Mouse (Mus musculus): ENCODE measurements around the gene Gm21988. TPM values are rescaled to one million over a fixed set of nuclear protein-coding genes. Genes with fewer than 3 reads are reported as not detected.

Gene Gm21988
- polyA plus RNA-seq, 1 experiment = 6.0 TPM

DNA sequence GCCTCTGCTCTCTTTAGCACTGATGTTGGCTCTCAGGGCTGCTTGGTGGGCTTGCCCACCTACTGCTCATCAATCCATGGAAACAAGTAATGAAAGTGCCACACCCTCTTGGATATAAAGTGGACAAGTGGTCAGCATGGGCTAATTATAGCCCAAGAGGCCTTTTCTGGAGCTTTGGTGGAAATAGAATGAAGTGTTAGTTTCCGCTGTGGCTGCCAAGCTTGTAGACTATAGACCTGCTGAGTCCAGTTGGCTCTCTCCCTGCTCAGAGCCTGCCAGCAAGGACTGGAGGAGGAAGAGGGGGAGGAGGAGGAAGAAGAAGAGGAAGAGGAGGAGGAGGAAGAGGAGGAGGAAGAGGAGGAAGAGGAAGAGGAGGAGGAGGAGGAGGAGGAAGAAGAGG lies 26.8 kb upstream of the Gm21988 start:
- no peaks in the 10 kb centered on the region for H3K36me3 ChIP-seq (ENCODE audit: control insufficient read depth)
- H3K9me3 ChIP-seq (ENCODE audit: control insufficient read depth, low read length) = no peaks in the 10 kb centered on the region
- H3K4me1 ChIP-seq (ENCODE audit: control insufficient read depth) = no peaks in the 10 kb centered on the region
- no peak for TF ChIP-seq GATA1 (IDR thresholded peaks at IDR 0.05; ENCODE audit: low read length)
- no peak for TF ChIP-seq TAL1 (IDR thresholded peaks at IDR 0.05; ENCODE audit: low read length)
- no peak overlapping the region for H3K4me3 ChIP-seq (replicated peaks)
- no peaks in the 10 kb centered on the region; the same call in 1 of the 2 replicates for H3K27me3 ChIP-seq (ENCODE audit: control insufficient read depth)

DNA sequence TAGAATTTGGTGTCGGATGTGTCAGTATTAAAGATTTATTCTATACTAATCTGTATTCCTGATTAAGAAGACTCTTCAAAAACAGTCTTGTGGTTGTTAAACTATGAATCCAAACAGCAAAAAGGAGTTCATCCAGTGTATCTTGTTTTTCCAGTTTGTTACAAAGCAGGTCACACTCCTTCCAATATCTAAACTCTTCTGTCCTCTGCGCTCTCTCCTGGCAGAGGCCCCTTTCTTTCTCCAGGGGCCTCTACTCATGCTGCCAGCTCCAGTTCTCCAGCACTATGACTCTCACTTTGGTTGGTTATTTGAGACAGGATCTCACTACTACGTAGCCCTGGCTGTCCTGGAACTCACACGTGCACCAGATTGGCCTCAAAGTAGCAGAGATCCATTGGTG lies 26.2 kb upstream of the Gm21988 start:
- Histone ChIP-seq H3K36me3 (ENCODE audit: control insufficient read depth) (no peaks in the 10 kb centered on the region), H3K4me1 (ENCODE audit: control insufficient read depth) (no peaks in the 10 kb centered on the region), H3K9me3 (ENCODE audit: control insufficient read depth, low read length) (no peaks in the 10 kb centered on the region), H3K27me3 (ENCODE audit: control insufficient read depth) (no peaks in the 10 kb centered on the region; the same call in 1 of the 2 replicates), H3K4me3 (replicated peaks) (no peak overlapping the region)
- no peak for TF ChIP-seq GATA1 (IDR thresholded peaks at IDR 0.05; ENCODE audit: low read length)
- no peak for TF ChIP-seq TAL1 (IDR thresholded peaks at IDR 0.05; ENCODE audit: low read length)

DNA sequence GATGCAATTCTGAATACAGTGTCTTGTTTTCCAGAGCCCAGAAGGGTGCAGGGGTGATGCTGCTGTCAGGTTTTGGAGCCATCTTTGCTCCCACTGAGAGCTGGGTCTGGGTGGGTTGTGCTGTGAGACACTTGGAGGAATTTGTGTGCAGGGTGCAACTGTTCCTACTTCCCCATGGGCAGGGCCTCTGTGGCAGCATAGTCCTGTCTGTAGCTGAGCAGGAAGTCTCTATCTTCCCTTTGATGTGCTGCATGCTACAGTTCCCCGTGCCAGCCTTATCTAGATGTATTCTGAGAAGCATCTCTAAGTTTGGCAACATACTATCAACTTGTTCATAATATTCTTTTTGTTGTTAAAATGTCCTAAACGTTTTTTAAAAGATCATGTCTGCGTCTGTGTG lies 25.6 kb upstream of the Gm21988 start:
- Histone ChIP-seq H3K4me1 (ENCODE audit: control insufficient read depth) (no peaks in the 10 kb centered on the region), H3K4me3 (replicated peaks) (no peak overlapping the region), H3K27me3 (ENCODE audit: control insufficient read depth) (no peaks in the 10 kb centered on the region; the same call in 1 of the 2 replicates), H3K36me3 (ENCODE audit: control insufficient read depth) (no peaks in the 10 kb centered on the region), H3K9me3 (ENCODE audit: control insufficient read depth, low read length) (no peaks in the 10 kb centered on the region)
- TF ChIP-seq TAL1 (IDR thresholded peaks at IDR 0.05; ENCODE audit: low read length) (no peak), GATA1 (IDR thresholded peaks at IDR 0.05; ENCODE audit: low read length) (no peak)

DNA sequence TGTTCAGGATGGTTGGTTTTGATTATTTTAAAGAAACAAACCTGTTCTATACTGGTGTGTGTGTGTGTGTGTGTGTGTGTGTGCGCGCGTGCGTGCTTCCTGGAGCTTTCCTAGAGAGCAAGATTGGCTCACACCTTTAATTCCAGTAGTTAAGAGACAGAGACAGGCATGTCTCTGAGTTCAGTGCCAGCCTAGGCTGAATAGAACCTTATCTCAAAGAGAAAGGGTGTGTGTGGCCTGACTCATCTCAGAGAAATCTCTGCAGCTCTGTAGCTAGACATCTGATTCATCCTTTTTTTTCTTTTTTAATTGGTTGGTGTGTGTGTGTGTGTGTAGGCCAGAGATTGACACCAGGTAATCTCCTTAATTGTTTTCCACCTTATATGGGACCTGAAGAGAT lies 19.4 kb upstream of the Gm21988 start:
- no peaks in the 10 kb centered on the region for H3K36me3 ChIP-seq (ENCODE audit: control insufficient read depth)
- no peaks in the 10 kb centered on the region; the same call in 1 of the 2 replicates for H3K4me1 ChIP-seq (ENCODE audit: control insufficient read depth)
- no peak for TF ChIP-seq GATA1 (IDR thresholded peaks at IDR 0.05; ENCODE audit: low read length)
- no peak overlapping the region for H3K4me3 ChIP-seq (replicated peaks)
- H3K27me3 ChIP-seq (ENCODE audit: control insufficient read depth) = peaks cover 32% of the 10 kb centered on the region
- H3K9me3 ChIP-seq (ENCODE audit: control insufficient read depth, low read length) = peaks cover 3% of the 10 kb centered on the region; the same call in 1 of the 2 replicates

DNA sequence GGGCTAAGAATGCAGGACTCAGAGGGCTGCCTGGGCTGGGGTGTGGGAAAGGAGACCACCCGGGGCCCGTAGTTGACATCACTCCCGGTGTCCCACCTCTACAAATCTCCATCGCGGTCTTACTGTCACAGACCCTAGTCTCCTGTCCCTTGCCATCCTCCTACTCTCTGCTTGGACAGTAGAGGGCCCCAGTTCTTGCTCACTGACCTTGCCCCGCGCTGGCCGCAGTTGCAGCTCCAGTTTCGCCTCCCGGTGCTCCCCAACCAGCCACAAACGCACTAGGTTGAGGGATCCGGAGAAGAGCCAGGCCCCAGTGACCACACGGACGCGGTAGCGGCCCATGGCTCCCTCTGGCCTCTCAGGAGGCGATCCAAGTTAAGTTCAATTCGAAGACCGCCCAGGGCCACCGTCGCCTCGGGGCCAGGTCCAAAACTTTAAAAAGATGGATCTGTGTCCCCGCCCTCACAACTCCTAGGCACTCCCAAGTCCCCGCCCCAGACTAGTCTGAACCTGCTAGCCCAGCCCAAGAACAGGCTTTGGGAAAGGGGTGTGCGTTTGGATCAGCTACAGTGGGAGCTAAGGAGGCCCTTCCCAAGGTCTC lies 15.4 kb upstream of the Gm21988 start, which contains the start of gene Alox12:
Alox12 (minus strand) TSS at position 423 of the 601 bp plus-strand sequence.
- Histone ChIP-seq H3K9me3 (ENCODE audit: control insufficient read depth, low read length) (peaks cover 3% of the 10 kb centered on the region; the same call in 1 of the 2 replicates), H3K36me3 (ENCODE audit: control insufficient read depth) (no peaks in the 10 kb centered on the region), H3K4me3 (replicated peaks) (no peak within 1 kb of the TSS), H3K27me3 (ENCODE audit: control insufficient read depth) (peaks cover 72% of the 10 kb centered on the region), H3K4me1 (ENCODE audit: control insufficient read depth) (peaks cover 3% of the 10 kb centered on the region; the same call in 1 of the 2 replicates)
- TF ChIP-seq GATA1 (IDR thresholded peaks at IDR 0.05; ENCODE audit: low read length) = no peak

DNA sequence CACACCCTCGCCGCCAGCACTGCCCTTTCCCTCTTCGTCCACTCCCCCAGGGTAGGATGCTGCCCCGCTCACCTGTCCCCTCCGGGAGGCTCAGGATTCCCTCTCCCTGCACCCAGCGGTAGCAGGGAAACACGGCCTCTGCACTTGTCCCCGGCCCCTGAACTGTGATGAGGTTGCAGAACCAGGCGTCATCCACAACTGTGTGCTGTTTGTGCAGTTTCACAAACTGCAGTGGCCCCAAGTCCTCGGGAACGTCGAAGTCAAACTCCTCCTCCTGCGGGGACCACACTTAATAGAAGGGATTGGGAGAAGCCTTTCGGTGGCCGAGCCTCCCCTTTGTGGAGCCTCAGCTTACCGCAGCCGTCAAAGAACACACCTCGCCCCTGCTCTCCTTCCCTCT lies 14.7 kb upstream of the Gm21988 start:
- H3K9me3 ChIP-seq (ENCODE audit: control insufficient read depth, low read length) = peaks cover 3% of the 10 kb centered on the region; the same call in 1 of the 2 replicates
- TF ChIP-seq TAL1 (IDR thresholded peaks at IDR 0.05; ENCODE audit: low read length) (no peak), GATA1 (IDR thresholded peaks at IDR 0.05; ENCODE audit: low read length) (no peak)
- H3K27me3 ChIP-seq (ENCODE audit: control insufficient read depth) = peaks cover 77% of the 10 kb centered on the region
- no peaks in the 10 kb centered on the region for H3K36me3 ChIP-seq (ENCODE audit: control insufficient read depth)
- H3K4me1 ChIP-seq (ENCODE audit: control insufficient read depth) = peaks cover 5% of the 10 kb centered on the region; the same call in 1 of the 2 replicates
- no peak overlapping the region for H3K4me3 ChIP-seq (replicated peaks)

DNA sequence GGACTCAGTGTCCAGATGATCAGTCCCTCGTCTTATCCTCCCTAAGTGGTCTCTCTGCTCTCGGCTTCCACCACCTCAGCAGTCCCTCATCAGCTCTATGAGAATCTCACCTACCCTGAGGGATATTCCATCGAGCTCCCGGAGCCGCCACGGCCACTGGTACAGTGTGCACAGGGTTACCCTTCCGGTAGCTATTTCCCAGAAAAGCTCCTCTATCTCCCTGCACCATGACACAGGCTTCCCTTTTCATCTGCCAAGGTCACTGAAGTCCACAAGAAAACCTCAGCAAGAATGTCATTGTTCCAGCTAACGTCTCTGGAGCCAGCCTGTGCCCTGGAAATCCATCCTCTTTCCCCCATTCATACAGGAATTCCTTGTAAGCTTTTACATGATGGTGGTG lies 12.2 kb upstream of the Gm21988 start:
- H3K4me3 ChIP-seq (replicated peaks) = no peak overlapping the region
- peaks cover 5% of the 10 kb centered on the region; the same call in 1 of the 2 replicates for H3K4me1 ChIP-seq (ENCODE audit: control insufficient read depth)
- no peak for TF ChIP-seq TAL1 (IDR thresholded peaks at IDR 0.05; ENCODE audit: low read length)
- no peak for TF ChIP-seq GATA1 (IDR thresholded peaks at IDR 0.05; ENCODE audit: low read length)
- H3K36me3 ChIP-seq (ENCODE audit: control insufficient read depth) = no peaks in the 10 kb centered on the region
- H3K27me3 ChIP-seq (ENCODE audit: control insufficient read depth) = peaks cover 72% of the 10 kb centered on the region
- H3K9me3 ChIP-seq (ENCODE audit: control insufficient read depth, low read length) = peaks cover 3% of the 10 kb centered on the region; the same call in 1 of the 2 replicates

DNA sequence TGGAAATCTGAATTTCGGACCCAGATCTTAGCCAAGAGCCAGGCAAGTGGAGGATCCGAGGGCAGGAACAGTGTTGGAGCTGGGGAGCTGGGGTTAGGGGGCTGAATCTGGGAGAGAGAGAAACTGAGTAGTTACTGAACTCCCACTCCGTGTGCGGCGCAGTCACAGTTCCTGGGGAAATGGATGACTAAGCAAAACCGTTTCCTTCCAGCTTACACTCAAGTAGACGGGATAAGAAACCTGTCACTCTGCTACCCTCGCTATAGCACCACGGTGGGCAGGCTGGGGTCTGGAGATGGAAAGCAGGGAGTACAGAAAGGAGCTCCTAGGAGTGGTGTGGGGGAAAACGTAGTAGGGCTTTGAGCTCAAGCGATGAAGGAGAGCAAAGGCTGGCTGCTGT lies 10.5 kb upstream of the Gm21988 start:
- H3K4me3 ChIP-seq (replicated peaks) = no peak overlapping the region
- no peaks in the 10 kb centered on the region for H3K36me3 ChIP-seq (ENCODE audit: control insufficient read depth)
- TF ChIP-seq TAL1 (IDR thresholded peaks at IDR 0.05; ENCODE audit: low read length) = no peak
- TF ChIP-seq GATA1 (IDR thresholded peaks at IDR 0.05; ENCODE audit: low read length) = no peak
- peaks cover 3% of the 10 kb centered on the region; the same call in 1 of the 2 replicates for H3K9me3 ChIP-seq (ENCODE audit: control insufficient read depth, low read length)
- peaks cover 5% of the 10 kb centered on the region; the same call in 1 of the 2 replicates for H3K4me1 ChIP-seq (ENCODE audit: control insufficient read depth)
- peaks cover 64% of the 10 kb centered on the region for H3K27me3 ChIP-seq (ENCODE audit: control insufficient read depth)

DNA sequence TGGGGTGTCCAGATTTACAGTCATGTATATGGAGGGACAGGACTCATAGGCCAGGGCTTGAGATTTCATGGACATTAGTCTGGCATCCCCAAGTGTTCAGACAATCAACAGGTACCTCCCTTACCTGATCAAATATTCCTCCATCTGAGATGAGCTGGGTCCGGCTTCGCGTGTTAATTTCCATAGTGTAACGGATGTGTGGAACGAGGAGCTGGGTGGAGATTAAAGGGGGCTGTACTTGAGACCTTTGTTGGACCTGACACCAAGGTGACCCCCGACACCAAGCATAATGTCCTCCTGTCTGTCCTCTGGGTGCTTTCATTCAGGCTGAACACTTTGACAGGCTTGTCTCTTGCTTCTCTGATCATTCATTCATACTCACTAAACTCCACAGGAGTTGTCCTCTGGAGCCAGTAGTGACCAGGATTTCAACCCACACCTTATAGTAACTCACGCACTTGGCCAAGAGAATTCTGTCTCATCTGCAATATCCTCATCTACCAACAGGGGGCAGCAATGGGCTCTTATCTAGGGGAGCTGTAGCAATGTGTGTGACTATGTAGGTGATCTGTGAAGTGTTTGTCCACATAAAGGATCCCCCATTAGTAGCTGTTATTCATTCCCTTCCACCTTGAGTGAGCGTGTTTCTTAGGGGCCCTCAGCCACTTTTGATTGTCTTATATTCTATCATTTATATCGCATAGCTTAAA lies 7.7 kb upstream of the Gm21988 start:
- peaks cover 49% of the 10 kb centered on the region for H3K27me3 ChIP-seq (ENCODE audit: control insufficient read depth)
- H3K9me3 ChIP-seq (ENCODE audit: control insufficient read depth, low read length) = no peaks in the 10 kb centered on the region
- TF ChIP-seq GATA1 (IDR thresholded peaks at IDR 0.05; ENCODE audit: low read length) = no peak
- no peak for TF ChIP-seq TAL1 (IDR thresholded peaks at IDR 0.05; ENCODE audit: low read length)
- H3K4me1 ChIP-seq (ENCODE audit: control insufficient read depth) = peaks cover 5% of the 10 kb centered on the region; the same call in 1 of the 2 replicates
- no peaks in the 10 kb centered on the region for H3K36me3 ChIP-seq (ENCODE audit: control insufficient read depth)
- H3K4me3 ChIP-seq (replicated peaks) = no peak overlapping the region
